In genomic region chr4:151238970-151239684, GRCm38 (mm10) we compare ENCODE assay signal across 13 mouse cellular contexts.
DNase-seq lines count a peak whose midpoint lies in the region; ATAC-seq and TF ChIP-seq lines count a peak whose summit lies in the region.
"Had no signal": no experiment of that assay in that cellular context is flagged by ENCODE, and none has a peak within 500 bp of the region (broad histone marks: within the 10 kb centered on the region; RNA-seq: fewer than 3 reads in every experiment).

No protein-coding gene starts in this region.

- peak; percentile 53; the same call in 1 of the 2 replicates for ATAC-seq in forebrain, postnatal 0 days
- no peak; the same call in 1 of the 2 replicates for ATAC-seq in forebrain, embryonic 16.5 days
- ATAC-seq in forebrain, embryonic 14.5 days = no peak
- ATAC-seq: inflammation-experienced regulatory T-cells, adult 6 months had no signal

- H3K4me2 ChIP-seq in forebrain, postnatal 0 days (ENCODE audit: low read depth) = no peak overlapping the region
- no peak overlapping the region for H3K4me2 ChIP-seq in forebrain, embryonic 16.5 days (ENCODE audit: low read length)
- H3K4me2 ChIP-seq in forebrain, embryonic 14.5 days (ENCODE audit: low read length) = no peak overlapping the region
- H3K4me2 ChIP-seq: neural tube, embryonic 13.5 days had no signal

- no peaks in the 10 kb centered on the region for H3K36me3 ChIP-seq in forebrain, postnatal 0 days (ENCODE audit: insufficient read depth)
- H3K36me3 ChIP-seq in forebrain, embryonic 16.5 days (ENCODE audit: control insufficient read depth, insufficient read depth) = no peaks in the 10 kb centered on the region
- no peaks in the 10 kb centered on the region for H3K36me3 ChIP-seq in forebrain, embryonic 14.5 days (ENCODE audit: control insufficient read depth, insufficient read depth, low read length)
- no peaks in the 10 kb centered on the region for H3K36me3 ChIP-seq in kidney, adult 2 months (ENCODE audit: control insufficient read depth, insufficient read depth, low read length)
- H3K36me3 ChIP-seq: neural tube, embryonic 13.5 days had no signal

- TF ChIP-seq CTCF in forebrain, postnatal 0 days (IDR thresholded peaks at IDR 0.05; ENCODE audit: low read depth) = peak; percentile 35; the same call in 1 of the 2 replicates
- no peak for TF ChIP-seq CTCF in kidney, adult 2 months (conservative IDR thresholded peaks at IDR 0.05; ENCODE audit: insufficient read depth, insufficient read length, low read depth, low read length)

- H3K9ac ChIP-seq in forebrain, postnatal 0 days = no peak overlapping the region
- no peak overlapping the region for H3K9ac ChIP-seq in forebrain, embryonic 16.5 days (replicated peaks; ENCODE audit: low read depth, low read length)
- H3K9ac ChIP-seq in forebrain, embryonic 14.5 days (ENCODE audit: low read length) = no peak overlapping the region
- H3K9ac ChIP-seq: neural tube, embryonic 13.5 days had no signal

- no peak for TF ChIP-seq POLR2A in kidney, adult 2 months (IDR thresholded peaks at IDR 0.05; ENCODE audit: low read depth, low read length)

- H3K27me3 ChIP-seq in forebrain, postnatal 0 days (ENCODE audit: insufficient read depth, low read length) = no peaks in the 10 kb centered on the region
- H3K27me3 ChIP-seq in forebrain, embryonic 16.5 days (replicated peaks; ENCODE audit: control insufficient read depth, insufficient read depth, low read length) = no peaks in the 10 kb centered on the region
- no peaks in the 10 kb centered on the region for H3K27me3 ChIP-seq in forebrain, embryonic 14.5 days (replicated peaks; ENCODE audit: control insufficient read depth, insufficient read depth, low read length)
- H3K27me3 ChIP-seq in kidney, adult 2 months (replicated peaks; ENCODE audit: control insufficient read depth, insufficient read depth, low read length) = no peaks in the 10 kb centered on the region

- no peak overlapping the region for H3K27ac ChIP-seq in forebrain, postnatal 0 days (ENCODE audit: low read depth, low read length)
- no peak overlapping the region for H3K27ac ChIP-seq in forebrain, embryonic 16.5 days (ENCODE audit: low read length)
- no peak overlapping the region for H3K27ac ChIP-seq in forebrain, embryonic 14.5 days (ENCODE audit: low read depth, low read length)
- no peak overlapping the region for H3K27ac ChIP-seq in kidney, adult 2 months (ENCODE audit: insufficient read depth, low read depth, low read length)
- H3K27ac ChIP-seq: neural tube, embryonic 13.5 days had no signal

- no peak for DNase-seq in forebrain, postnatal 0 days
- peak; percentile 23 for DNase-seq in layer of hippocampus, adult 9-11 months
- DNase-seq in layer of hippocampus, adult 18-20 months (ENCODE audit: low spot score in 2 of 2) = no peak
- DNase-seq in ES-CJ7 (ENCODE audit: low read depth, low spot score) = peak; percentile 49
- DNase-seq in heart, postnatal 4 days = peak; percentile 46
- no peak for DNase-seq in forebrain, embryonic 14.5 days (ENCODE audit: low spot score)
- no peak for DNase-seq in kidney, adult 2 months
- DNase-seq: kidney, postnatal 36 days; lung, adult 2 months; thymus, adult 2 months had no signal

- 80% methylated on average over 19 of the region's 19 CpGs for WGBS in forebrain, postnatal 0 days
- WGBS in forebrain, embryonic 16.5 days = 82% methylated on average over 19 of the region's 19 CpGs
- 88% methylated on average over 19 of the region's 19 CpGs for WGBS in forebrain, embryonic 14.5 days
- WGBS in kidney, adult 2 months = 82% methylated on average over 19 of the region's 19 CpGs

- H3K4me3 ChIP-seq in forebrain, postnatal 0 days (ENCODE audit: low read depth, low read length) = no peak overlapping the region
- no peak overlapping the region for H3K4me3 ChIP-seq in forebrain, embryonic 16.5 days (replicated peaks; ENCODE audit: low read length)
- H3K4me3 ChIP-seq in forebrain, embryonic 14.5 days (ENCODE audit: low read depth, low read length) = no peak overlapping the region
- no peak overlapping the region for H3K4me3 ChIP-seq in kidney, adult 2 months (ENCODE audit: insufficient read depth, low read depth, low read length)
- H3K4me3 ChIP-seq: neural tube, embryonic 13.5 days had no signal

- H3K4me1 ChIP-seq in forebrain, postnatal 0 days (ENCODE audit: insufficient read depth) = no peaks in the 10 kb centered on the region
- 0 out of 2 replicates have a peak, but pooled peaks cover 5% of the 10 kb centered on the region for H3K4me1 ChIP-seq in forebrain, embryonic 16.5 days (replicated peaks; ENCODE audit: control insufficient read depth, insufficient read depth, low read length)
- H3K4me1 ChIP-seq in forebrain, embryonic 14.5 days (ENCODE audit: control insufficient read depth, insufficient read depth, low read length) = no peaks in the 10 kb centered on the region
- H3K4me1 ChIP-seq in kidney, adult 2 months (ENCODE audit: control insufficient read depth, insufficient read depth, low read length) = no peaks in the 10 kb centered on the region

- H3K9me3 ChIP-seq in forebrain, postnatal 0 days (ENCODE audit: low read length) = no peaks in the 10 kb centered on the region
- no peaks in the 10 kb centered on the region; the same call in 1 of the 2 replicates for H3K9me3 ChIP-seq in forebrain, embryonic 16.5 days (ENCODE audit: control insufficient read depth, low read length)
- no peaks in the 10 kb centered on the region for H3K9me3 ChIP-seq in forebrain, embryonic 14.5 days (replicated peaks; ENCODE audit: control insufficient read depth, low read length)
- H3K9me3 ChIP-seq: neural tube, embryonic 13.5 days had no signal

Comparison
In these comparisons a context has a peak if more than half of its experiments do, and no peak if none do; other contexts are left out.
1. DNase-seq: peak in layer of hippocampus, adult 9-11 months (single experiment), ES-CJ7 (single experiment) and heart, postnatal 4 days (single experiment); none in forebrain, postnatal 0 days (single experiment), layer of hippocampus, adult 18-20 months (0 of 2), forebrain, embryonic 14.5 days (single experiment) and kidney, adult 2 months (single experiment).